Mouse (Mus musculus): ENCODE measurements at regions not wholly inside any gene's neighbourhood (a gene's known extent, or its start where the extent isn't known, plus 50 kb on each side); places are given as distances from the start of the nearest gene placed in this dataset.

DNA sequence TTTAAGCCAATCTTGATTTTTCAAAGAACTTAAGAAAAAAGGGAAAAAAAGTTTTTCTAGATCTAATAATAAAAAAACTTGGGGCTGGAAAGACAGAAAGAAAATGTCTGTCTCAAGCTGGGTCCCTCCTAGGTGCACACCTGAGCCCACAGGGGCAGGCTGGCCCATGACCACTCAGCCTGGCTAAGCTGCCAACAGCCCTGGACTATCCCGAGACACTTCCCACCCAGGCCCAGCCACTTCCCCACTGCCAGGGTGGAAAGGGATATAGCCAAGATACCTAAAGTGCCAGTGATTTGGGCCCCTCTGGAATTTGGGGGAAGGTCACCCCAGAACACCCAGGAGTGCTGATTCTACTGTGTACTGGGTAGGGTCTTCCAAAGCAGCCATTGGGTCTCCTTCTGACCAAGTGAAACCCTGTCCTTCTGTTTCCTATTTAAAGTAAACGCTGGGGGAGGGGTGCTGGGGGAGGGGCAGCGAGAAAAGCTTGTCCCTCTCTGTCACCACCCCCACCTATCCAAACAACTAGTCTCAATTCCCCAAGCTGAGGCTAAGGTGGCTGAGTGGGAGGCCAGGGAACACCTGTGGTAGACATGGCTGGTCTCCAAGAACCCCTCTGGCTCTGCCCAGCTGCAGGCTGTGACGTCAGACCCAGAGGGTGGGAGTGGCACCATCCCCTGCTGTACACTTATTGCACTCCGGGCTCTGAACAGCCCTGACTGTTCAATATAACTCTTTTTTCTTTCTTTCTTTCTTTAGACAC is 62.6 kb downstream of the Mcfd2 start:
- no peak overlapping the region for H3K4me2 ChIP-seq (ENCODE audit: low read depth, low read length)
- no peaks in the 10 kb centered on the region for H3K36me3 ChIP-seq (replicated peaks; ENCODE audit: control insufficient read depth, insufficient read depth, low read depth, low read length)
- peak overlapping the region; percentile 56; the same call in 1 of the 2 replicates for H3K27ac ChIP-seq (replicated peaks; ENCODE audit: low read depth, low read length)
- ATAC-seq (replicated peaks; ENCODE audit: insufficient number of reproducible peaks, low FRiP score, low TSS enrichment, low read depth) (peak; percentile 56), DNase-seq (ENCODE audit: low spot score) (peak; percentile 51)
- no peaks in the 10 kb centered on the region for H3K27me3 ChIP-seq (ENCODE audit: control insufficient read depth, insufficient read depth, low read length)
- no peaks in the 10 kb centered on the region for H3K9me3 ChIP-seq (replicated peaks; ENCODE audit: control insufficient read depth, low read length)
- no peak overlapping the region for H3K9ac ChIP-seq (replicated peaks; ENCODE audit: low read length)
- WGBS = 21% methylated on average over 5 of the region's 5 CpGs
- H3K4me1 ChIP-seq (ENCODE audit: control insufficient read depth, insufficient read depth, low read length) = peaks cover 5% of the 10 kb centered on the region
- H3K4me3 ChIP-seq (ENCODE audit: low read depth, low read length) = no peak overlapping the region

DNA sequence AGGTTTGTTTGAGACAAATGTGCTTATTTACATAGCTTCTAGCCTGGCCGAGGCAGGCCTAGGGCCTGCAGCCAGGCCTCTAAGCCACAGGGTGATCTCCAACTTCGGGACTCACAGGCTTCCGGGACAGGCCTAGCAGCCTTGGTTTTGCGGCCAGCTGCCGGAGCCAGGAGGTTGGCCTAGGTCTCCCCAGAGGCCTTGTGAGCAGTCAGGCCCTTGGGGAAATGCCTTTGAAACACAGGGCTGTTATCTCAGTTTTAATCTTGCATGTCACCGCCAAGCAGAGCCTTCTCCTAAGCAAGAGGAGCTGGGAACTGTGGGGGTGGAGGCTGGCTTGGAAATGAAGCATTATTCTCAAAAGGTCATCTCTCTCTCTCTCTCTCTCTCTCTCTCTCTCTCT is 63.2 kb downstream of the Mcfd2 start:
- H3K4me3 ChIP-seq (ENCODE audit: low read depth, low read length) = no peak overlapping the region
- no peak overlapping the region for H3K27ac ChIP-seq (replicated peaks; ENCODE audit: low read depth, low read length)
- no peak overlapping the region for H3K9ac ChIP-seq (replicated peaks; ENCODE audit: low read length)
- 20% methylated on average over 6 of the region's 6 CpGs for WGBS
- no peak overlapping the region for H3K4me2 ChIP-seq (ENCODE audit: low read depth, low read length)
- no peaks in the 10 kb centered on the region for H3K9me3 ChIP-seq (replicated peaks; ENCODE audit: control insufficient read depth, low read length)
- peaks cover 5% of the 10 kb centered on the region for H3K4me1 ChIP-seq (ENCODE audit: control insufficient read depth, insufficient read depth, low read length)
- DNase-seq (ENCODE audit: low spot score) (peak; percentile 41), ATAC-seq (replicated peaks; ENCODE audit: insufficient number of reproducible peaks, low FRiP score, low TSS enrichment, low read depth) (no peak)
- H3K36me3 ChIP-seq (replicated peaks; ENCODE audit: control insufficient read depth, insufficient read depth, low read depth, low read length) = no peaks in the 10 kb centered on the region
- no peaks in the 10 kb centered on the region for H3K27me3 ChIP-seq (ENCODE audit: control insufficient read depth, insufficient read depth, low read length)

DNA sequence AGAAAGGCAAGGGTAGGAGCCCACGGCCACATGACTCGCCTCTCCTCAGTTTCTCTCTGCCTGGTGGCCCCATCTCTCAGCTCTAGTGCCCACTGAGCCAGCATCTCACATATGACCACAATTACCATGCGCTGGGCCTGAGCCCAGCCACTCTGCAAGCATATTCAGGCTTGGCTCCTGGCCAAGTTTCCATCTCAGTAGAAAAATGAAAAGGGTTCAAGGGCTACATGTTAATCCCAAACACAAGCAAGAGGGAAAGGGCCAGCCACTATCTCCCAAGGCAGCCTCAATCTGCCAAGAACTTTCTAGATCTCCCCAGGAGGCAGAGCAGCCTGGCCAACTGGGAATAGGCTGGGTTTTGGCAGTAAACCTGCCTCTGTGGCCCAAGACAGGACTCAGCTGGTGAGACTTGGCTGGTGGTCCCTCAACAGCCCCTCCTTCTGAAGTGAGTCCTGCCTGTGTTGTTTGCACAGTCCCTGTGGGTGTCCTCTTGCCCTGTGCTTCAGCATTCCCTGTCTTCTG is 65.0 kb downstream of the Mcfd2 start:
- Histone ChIP-seq H3K27me3 (ENCODE audit: control insufficient read depth, insufficient read depth, low read length) (no peaks in the 10 kb centered on the region), H3K4me3 (ENCODE audit: low read depth, low read length) (no peak overlapping the region), H3K27ac (replicated peaks; ENCODE audit: low read depth, low read length) (0 out of 2 replicates have a peak overlapping the region, but pooled peaks have one; percentile 17), H3K36me3 (replicated peaks; ENCODE audit: control insufficient read depth, insufficient read depth, low read depth, low read length) (no peaks in the 10 kb centered on the region), H3K4me1 (ENCODE audit: control insufficient read depth, insufficient read depth, low read length) (peaks cover 5% of the 10 kb centered on the region), H3K4me2 (ENCODE audit: low read depth, low read length) (no peak overlapping the region), H3K9ac (replicated peaks; ENCODE audit: low read length) (no peak overlapping the region), H3K9me3 (replicated peaks; ENCODE audit: control insufficient read depth, low read length) (no peaks in the 10 kb centered on the region)
- ATAC-seq (replicated peaks; ENCODE audit: insufficient number of reproducible peaks, low FRiP score, low TSS enrichment, low read depth) (0 out of 2 replicates have a peak, but pooled peaks have one; percentile 26), DNase-seq (ENCODE audit: low spot score) (peak; percentile 53)
- WGBS = 69% methylated on average over 3 of the region's 3 CpGs

DNA sequence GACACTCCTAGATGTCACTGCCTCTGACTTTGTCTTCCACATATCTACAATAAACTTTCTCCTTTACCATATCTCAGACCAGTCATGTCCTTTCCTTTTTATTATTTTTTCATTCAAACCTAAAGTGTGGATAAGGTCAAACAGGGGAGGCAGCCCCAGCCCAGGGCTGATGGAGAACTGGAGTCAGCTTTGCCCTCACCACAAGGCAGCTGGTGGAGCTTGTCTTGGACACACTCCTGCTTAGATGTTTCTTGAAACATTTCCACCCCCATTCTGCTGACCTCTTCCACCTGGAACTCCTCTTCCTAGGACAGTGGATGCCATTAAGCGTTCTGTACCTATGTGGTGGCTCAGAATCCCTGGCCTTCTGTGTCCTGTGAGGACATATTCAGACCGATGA is 65.6 kb downstream of the Mcfd2 start:
- H3K27me3 ChIP-seq (ENCODE audit: control insufficient read depth, insufficient read depth, low read length) = no peaks in the 10 kb centered on the region
- no peak overlapping the region for H3K4me2 ChIP-seq (ENCODE audit: low read depth, low read length)
- H3K36me3 ChIP-seq (replicated peaks; ENCODE audit: control insufficient read depth, insufficient read depth, low read depth, low read length) = no peaks in the 10 kb centered on the region
- no peaks in the 10 kb centered on the region for H3K9me3 ChIP-seq (replicated peaks; ENCODE audit: control insufficient read depth, low read length)
- ATAC-seq (replicated peaks; ENCODE audit: insufficient number of reproducible peaks, low FRiP score, low TSS enrichment, low read depth) (no peak), DNase-seq (ENCODE audit: low spot score) (no peak)
- 84% methylated on average over 2 of the region's 2 CpGs for WGBS
- H3K4me1 ChIP-seq (ENCODE audit: control insufficient read depth, insufficient read depth, low read length) = peaks cover 5% of the 10 kb centered on the region
- no peak overlapping the region for H3K4me3 ChIP-seq (ENCODE audit: low read depth, low read length)
- H3K9ac ChIP-seq (replicated peaks; ENCODE audit: low read length) = no peak overlapping the region
- no peak overlapping the region for H3K27ac ChIP-seq (replicated peaks; ENCODE audit: low read depth, low read length)

GRCm38 (mm10) chr17:87199134-87199533 is 66.6 kb downstream of the Mcfd2 start:
- peaks cover 5% of the 10 kb centered on the region for H3K4me1 ChIP-seq (ENCODE audit: control insufficient read depth, insufficient read depth, low read length)
- H3K36me3 ChIP-seq (replicated peaks; ENCODE audit: control insufficient read depth, insufficient read depth, low read depth, low read length) = no peaks in the 10 kb centered on the region
- no peaks in the 10 kb centered on the region for H3K27me3 ChIP-seq (ENCODE audit: control insufficient read depth, insufficient read depth, low read length)
- H3K4me3 ChIP-seq (ENCODE audit: low read depth, low read length) = no peak overlapping the region
- ATAC-seq (replicated peaks; ENCODE audit: insufficient number of reproducible peaks, low FRiP score, low TSS enrichment, low read depth) (no peak), DNase-seq (ENCODE audit: low spot score) (no peak)
- no peak overlapping the region for H3K9ac ChIP-seq (replicated peaks; ENCODE audit: low read length)
- H3K4me2 ChIP-seq (ENCODE audit: low read depth, low read length) = no peak overlapping the region
- 85% methylated on average over 3 of the region's 3 CpGs for WGBS
- no peaks in the 10 kb centered on the region for H3K9me3 ChIP-seq (replicated peaks; ENCODE audit: control insufficient read depth, low read length)
- no peak overlapping the region for H3K27ac ChIP-seq (replicated peaks; ENCODE audit: low read depth, low read length)

GRCm38 (mm10) chr17:87197434-87197833 is 68.3 kb downstream of the Mcfd2 start:
- Histone ChIP-seq H3K4me2 (ENCODE audit: low read depth, low read length) (no peak overlapping the region), H3K9me3 (replicated peaks; ENCODE audit: control insufficient read depth, low read length) (no peaks in the 10 kb centered on the region), H3K9ac (replicated peaks; ENCODE audit: low read length) (no peak overlapping the region), H3K27ac (replicated peaks; ENCODE audit: low read depth, low read length) (no peak overlapping the region), H3K27me3 (ENCODE audit: control insufficient read depth, insufficient read depth, low read length) (no peaks in the 10 kb centered on the region), H3K4me1 (ENCODE audit: control insufficient read depth, insufficient read depth, low read length) (no peaks in the 10 kb centered on the region), H3K36me3 (replicated peaks; ENCODE audit: control insufficient read depth, insufficient read depth, low read depth, low read length) (no peaks in the 10 kb centered on the region), H3K4me3 (ENCODE audit: low read depth, low read length) (no peak overlapping the region)
- WGBS = 95% methylated on average over 4 of the region's 4 CpGs
- DNase-seq (ENCODE audit: low spot score) (no peak), ATAC-seq (replicated peaks; ENCODE audit: insufficient number of reproducible peaks, low FRiP score, low TSS enrichment, low read depth) (no peak)

DNA sequence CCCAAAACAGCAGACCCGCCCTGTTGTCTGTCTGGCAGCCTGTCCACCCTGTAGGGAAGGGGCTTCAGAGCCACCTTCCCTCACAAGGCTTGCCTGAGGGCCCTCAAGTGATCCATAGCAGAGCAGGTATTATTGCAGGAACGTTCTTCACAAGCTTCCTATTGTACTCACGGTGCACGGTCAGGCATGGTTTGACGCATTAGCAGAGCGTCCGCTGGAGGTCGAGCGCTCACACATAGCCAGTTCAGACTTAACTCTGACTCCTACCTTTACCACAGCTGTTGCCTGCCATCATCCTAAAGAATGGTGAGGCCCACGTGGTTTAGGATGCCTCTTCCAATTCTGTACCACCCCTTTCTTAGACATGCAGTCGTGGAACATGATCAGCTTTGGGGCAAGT is 71.1 kb downstream of the Mcfd2 start:
- DNase-seq (ENCODE audit: low spot score) (no peak), ATAC-seq (replicated peaks; ENCODE audit: insufficient number of reproducible peaks, low FRiP score, low TSS enrichment, low read depth) (no peak)
- Histone ChIP-seq H3K9me3 (replicated peaks; ENCODE audit: control insufficient read depth, low read length) (no peaks in the 10 kb centered on the region), H3K36me3 (replicated peaks; ENCODE audit: control insufficient read depth, insufficient read depth, low read depth, low read length) (no peaks in the 10 kb centered on the region), H3K9ac (replicated peaks; ENCODE audit: low read length) (no peak overlapping the region), H3K4me3 (ENCODE audit: low read depth, low read length) (no peak overlapping the region), H3K4me1 (ENCODE audit: control insufficient read depth, insufficient read depth, low read length) (no peaks in the 10 kb centered on the region), H3K27ac (replicated peaks; ENCODE audit: low read depth, low read length) (no peak overlapping the region), H3K27me3 (ENCODE audit: control insufficient read depth, insufficient read depth, low read length) (no peaks in the 10 kb centered on the region), H3K4me2 (ENCODE audit: low read depth, low read length) (no peak overlapping the region)
- 58% methylated on average over 11 of the region's 11 CpGs for WGBS

DNA sequence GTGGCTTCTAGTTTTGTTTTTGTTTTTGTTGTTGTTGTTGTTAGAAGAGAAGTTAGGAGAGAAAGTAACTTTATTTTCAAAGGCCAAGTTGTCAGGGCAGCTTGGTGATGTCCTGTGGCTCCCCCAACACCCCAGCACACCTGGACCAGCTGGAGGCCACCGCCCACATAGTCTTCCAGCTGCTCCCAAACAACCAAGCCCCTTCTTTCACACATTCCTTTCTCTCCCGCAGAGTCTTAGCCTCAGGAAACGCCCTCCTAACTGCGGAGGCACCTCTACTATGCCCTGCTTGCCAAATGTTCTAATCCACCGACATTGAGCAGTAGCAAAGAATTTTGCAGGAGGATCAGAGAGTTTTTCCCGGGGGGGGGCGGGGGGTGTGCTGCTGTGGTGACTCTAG is 72.3 kb downstream of the Mcfd2 start:
- Histone ChIP-seq H3K4me2 (ENCODE audit: low read depth, low read length) (no peak overlapping the region), H3K36me3 (replicated peaks; ENCODE audit: control insufficient read depth, insufficient read depth, low read depth, low read length) (no peaks in the 10 kb centered on the region), H3K9ac (replicated peaks; ENCODE audit: low read length) (no peak overlapping the region), H3K4me3 (ENCODE audit: low read depth, low read length) (no peak overlapping the region), H3K4me1 (ENCODE audit: control insufficient read depth, insufficient read depth, low read length) (no peaks in the 10 kb centered on the region), H3K9me3 (replicated peaks; ENCODE audit: control insufficient read depth, low read length) (no peaks in the 10 kb centered on the region), H3K27me3 (ENCODE audit: control insufficient read depth, insufficient read depth, low read length) (no peaks in the 10 kb centered on the region), H3K27ac (replicated peaks; ENCODE audit: low read depth, low read length) (no peak overlapping the region)
- 15% methylated on average over 7 of the region's 7 CpGs for WGBS
- DNase-seq (ENCODE audit: low spot score) (no peak), ATAC-seq (replicated peaks; ENCODE audit: insufficient number of reproducible peaks, low FRiP score, low TSS enrichment, low read depth) (no peak)
